Mouse (Mus musculus): ENCODE results near the gene Cd52.

DNA sequence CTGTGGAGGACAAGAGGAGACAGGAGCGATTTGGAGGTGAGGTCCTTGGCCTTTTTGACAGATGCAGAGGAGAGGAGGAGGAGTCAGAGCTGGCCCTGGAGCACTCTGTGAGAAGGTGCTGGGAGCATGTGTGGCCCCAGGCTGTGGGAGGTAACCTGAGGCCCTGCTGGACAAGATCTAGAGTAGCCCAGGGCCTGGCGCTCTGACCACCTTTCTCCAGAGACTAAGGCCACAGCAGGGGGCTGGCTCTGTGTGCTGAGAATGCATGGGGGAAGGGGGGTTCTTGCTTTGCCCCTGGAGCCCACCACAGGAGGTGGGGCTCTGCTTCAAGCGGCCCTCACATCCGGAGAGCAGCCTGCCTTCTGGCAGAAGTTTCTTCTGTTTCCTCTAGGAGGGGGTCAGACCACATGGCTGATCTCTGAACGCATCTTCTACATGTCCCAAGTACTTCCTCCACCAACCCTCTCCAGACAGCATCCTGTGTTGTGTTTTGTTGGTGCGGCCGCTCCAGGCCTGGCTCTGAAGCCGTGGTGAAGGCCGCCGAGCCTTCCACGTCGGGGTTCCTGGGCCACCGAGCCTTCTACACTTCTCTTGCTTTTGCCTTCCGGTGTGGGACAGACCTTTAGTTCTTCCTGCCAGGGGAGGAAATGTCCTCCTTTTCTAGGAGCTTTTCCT lies 23.4 kb upstream of the Cd52 start:
- TF ChIP-seq MEF2A (IDR thresholded peaks at IDR 0.05; ENCODE audit: borderline replicate concordance, low read depth, low read length) (no peak), TCF12 (IDR thresholded peaks at IDR 0.05; ENCODE audit: low read depth, low read length) (no peak), CTCF (conservative IDR thresholded peaks at IDR 0.05 in 1 of 2, IDR thresholded peaks at IDR 0.05 in 1 of 2; ENCODE audit: low read depth in 2 of 2, low read length in 2 of 2) (no peak)

Data from CH12.LX (cell line).